Mouse (Mus musculus): ENCODE measurements around the gene Arhgef11. TPM values are rescaled to one million over a fixed set of nuclear protein-coding genes. Genes with fewer than 3 reads are reported as not detected.

Arhgef11 gene
- polyA plus RNA-seq, 1 experiment from 2014 or later, result 26.2 TPM

- no peak for ATAC-seq
- no peaks in the 10 kb centered on the region for H3K27me3 ChIP-seq (ENCODE audit: control insufficient read depth, insufficient read depth, low read depth, low read length)
- WGBS, result 39% methylated on average over 13 of the region's 13 CpGs
- no peak within 1 kb of the TSS for H3K9ac ChIP-seq (ENCODE audit: low read depth, low read length)
- H3K27ac ChIP-seq (ENCODE audit: low read length), result no peak within 1 kb of the TSS
- H3K4me2 ChIP-seq (ENCODE audit: low read length), result no peak within 1 kb of the TSS
- peaks cover 7% of the 10 kb centered on the region; the same call in 1 of the 2 replicates for H3K4me1 ChIP-seq (ENCODE audit: control insufficient read depth, insufficient read depth, low read length)
- no peak within 1 kb of the TSS for H3K4me3 ChIP-seq (ENCODE audit: low read depth, low read length)
- H3K36me3 ChIP-seq (ENCODE audit: control insufficient read depth, insufficient read depth, low read length), result no peaks in the 10 kb centered on the region
- H3K9me3 ChIP-seq (replicated peaks; ENCODE audit: control insufficient read depth, low read length, poor library complexity, severe bottlenecking), result no peaks in the 10 kb centered on the region
Measured at GRCm38 (mm10) chr3:87748431-87748830, 131.1 kb downstream of the Arhgef11 start, which contains the start of gene Lrrc71. Gene Lrrc71 (minus strand): TSS chr3:87748625.

DNA sequence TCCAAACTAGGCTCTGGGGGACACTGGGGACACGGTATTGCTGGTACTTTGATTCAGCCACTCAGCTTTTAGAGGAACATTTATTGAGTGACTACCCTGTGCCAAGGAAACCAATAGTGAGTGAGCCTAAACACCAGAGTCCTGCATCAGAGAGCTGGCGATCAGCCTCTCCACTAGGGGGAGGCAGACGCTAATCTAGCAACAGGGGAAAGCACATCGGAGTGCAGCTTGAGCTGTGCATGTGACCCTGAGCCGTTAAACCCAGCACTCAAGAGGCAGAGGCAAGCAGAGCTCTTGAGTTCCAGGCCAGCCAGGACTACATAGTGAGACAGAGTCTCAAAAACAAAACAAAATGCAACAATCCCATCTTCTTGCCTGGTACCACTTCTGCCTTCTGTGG is 131.7 kb downstream of the Arhgef11 start:
- peaks cover 7% of the 10 kb centered on the region; the same call in 1 of the 2 replicates for H3K4me1 ChIP-seq (ENCODE audit: control insufficient read depth, insufficient read depth, low read length)
- WGBS, result 23% methylated on average over 5 of the region's 5 CpGs

DNA sequence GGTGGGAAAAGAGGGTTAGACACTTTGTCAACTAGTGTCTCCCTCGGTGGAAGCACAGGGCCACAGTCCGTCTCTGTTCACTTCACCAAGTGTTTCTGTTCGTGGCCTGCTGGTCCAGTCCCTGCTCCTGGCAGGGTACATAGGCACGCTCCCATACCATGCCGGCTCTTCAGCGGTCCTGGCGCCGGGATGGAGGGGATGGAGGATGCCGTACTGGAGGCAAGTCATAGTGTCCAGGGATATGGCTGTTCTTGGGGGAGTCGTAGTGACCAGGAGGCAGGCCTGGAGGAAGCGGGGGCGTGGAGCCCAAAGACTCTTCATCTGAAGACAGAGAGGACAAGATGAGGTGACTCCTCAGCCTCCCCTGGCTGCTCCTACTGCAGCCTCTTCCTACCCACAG is 132.6 kb downstream of the Arhgef11 start:
- no peak for ATAC-seq
- H3K9me3 ChIP-seq (replicated peaks; ENCODE audit: control insufficient read depth, low read length, poor library complexity, severe bottlenecking), result no peaks in the 10 kb centered on the region
- no peaks in the 10 kb centered on the region for H3K36me3 ChIP-seq (ENCODE audit: control insufficient read depth, insufficient read depth, low read length)
- 88% methylated on average over 12 of the region's 12 CpGs for WGBS
- no peak overlapping the region for H3K4me2 ChIP-seq (ENCODE audit: low read length)
- no peak overlapping the region for H3K9ac ChIP-seq (ENCODE audit: low read depth, low read length)
- H3K4me3 ChIP-seq (ENCODE audit: low read depth, low read length), result no peak overlapping the region
- H3K27ac ChIP-seq (ENCODE audit: low read length), result no peak overlapping the region
- H3K4me1 ChIP-seq (ENCODE audit: control insufficient read depth, insufficient read depth, low read length), result peaks cover 6% of the 10 kb centered on the region; the same call in 1 of the 2 replicates
- no peaks in the 10 kb centered on the region; the same call in 1 of the 2 replicates for H3K27me3 ChIP-seq (ENCODE audit: control insufficient read depth, insufficient read depth, low read depth, low read length)

More for the DNA sequence above, 131.7 kb downstream of the Arhgef11 start:
- Histone ChIP-seq H3K4me2 (ENCODE audit: low read length) (no peak overlapping the region), H3K9me3 (replicated peaks; ENCODE audit: control insufficient read depth, low read length, poor library complexity, severe bottlenecking) (no peaks in the 10 kb centered on the region), H3K27ac (ENCODE audit: low read length) (no peak overlapping the region), H3K4me3 (ENCODE audit: low read depth, low read length) (no peak overlapping the region), H3K36me3 (ENCODE audit: control insufficient read depth, insufficient read depth, low read length) (no peaks in the 10 kb centered on the region), H3K27me3 (ENCODE audit: control insufficient read depth, insufficient read depth, low read depth, low read length) (no peaks in the 10 kb centered on the region; the same call in 1 of the 2 replicates), H3K9ac (ENCODE audit: low read depth, low read length) (no peak overlapping the region)
- no peak for ATAC-seq

DNA sequence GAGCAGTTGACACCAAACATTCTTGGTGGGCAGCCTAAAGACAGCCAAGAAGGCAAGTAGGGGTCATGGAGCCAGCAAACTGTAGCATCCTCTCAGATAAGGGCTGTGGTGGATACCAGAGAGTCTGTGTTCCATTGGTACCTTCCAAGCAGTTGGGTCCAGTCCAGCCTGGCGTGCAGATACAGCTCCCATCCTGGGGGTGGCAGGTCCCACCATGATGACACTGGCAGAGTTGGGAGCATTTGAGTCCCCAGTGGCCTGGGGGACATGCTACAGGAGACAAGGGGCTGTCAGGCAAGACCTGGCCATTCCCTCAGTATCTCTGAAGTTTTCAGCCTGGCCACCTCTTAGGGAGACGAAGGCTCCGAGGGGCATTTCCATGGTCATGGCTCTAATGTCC is 135.2 kb downstream of the Arhgef11 start:
- Histone ChIP-seq H3K9me3 (replicated peaks; ENCODE audit: control insufficient read depth, low read length, poor library complexity, severe bottlenecking) (no peaks in the 10 kb centered on the region), H3K27ac (ENCODE audit: low read length) (no peak overlapping the region), H3K4me3 (ENCODE audit: low read depth, low read length) (no peak overlapping the region), H3K27me3 (ENCODE audit: control insufficient read depth, insufficient read depth, low read depth, low read length) (peaks cover 4% of the 10 kb centered on the region), H3K36me3 (ENCODE audit: control insufficient read depth, insufficient read depth, low read length) (no peaks in the 10 kb centered on the region), H3K4me2 (ENCODE audit: low read length) (no peak overlapping the region), H3K9ac (ENCODE audit: low read depth, low read length) (no peak overlapping the region), H3K4me1 (ENCODE audit: control insufficient read depth, insufficient read depth, low read length) (no peaks in the 10 kb centered on the region)
- ATAC-seq, result no peak
- WGBS, result 91% methylated on average over 3 of the region's 3 CpGs

DNA sequence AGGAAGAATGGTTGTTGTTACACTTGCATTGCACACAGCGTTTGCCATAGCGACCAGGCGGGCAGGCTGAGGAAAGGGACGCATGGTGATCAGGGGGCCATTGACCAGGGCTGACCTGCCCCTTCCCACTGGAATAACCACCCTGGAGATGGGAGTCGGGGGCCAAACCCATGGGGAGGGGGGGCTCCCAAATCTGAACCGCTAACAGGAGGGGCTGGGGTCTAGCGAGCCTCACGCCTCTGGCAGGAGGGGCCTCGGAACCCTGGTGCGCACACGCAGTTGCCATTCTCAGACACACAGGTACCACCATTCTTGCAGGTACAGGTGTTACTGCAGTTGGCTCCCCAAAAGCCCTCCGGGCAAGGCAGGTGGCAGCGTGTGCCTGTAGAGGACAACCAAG is 136.5 kb downstream of the Arhgef11 start:
- WGBS, result 85% methylated on average over 13 of the region's 13 CpGs
- no peak for ATAC-seq

DNA sequence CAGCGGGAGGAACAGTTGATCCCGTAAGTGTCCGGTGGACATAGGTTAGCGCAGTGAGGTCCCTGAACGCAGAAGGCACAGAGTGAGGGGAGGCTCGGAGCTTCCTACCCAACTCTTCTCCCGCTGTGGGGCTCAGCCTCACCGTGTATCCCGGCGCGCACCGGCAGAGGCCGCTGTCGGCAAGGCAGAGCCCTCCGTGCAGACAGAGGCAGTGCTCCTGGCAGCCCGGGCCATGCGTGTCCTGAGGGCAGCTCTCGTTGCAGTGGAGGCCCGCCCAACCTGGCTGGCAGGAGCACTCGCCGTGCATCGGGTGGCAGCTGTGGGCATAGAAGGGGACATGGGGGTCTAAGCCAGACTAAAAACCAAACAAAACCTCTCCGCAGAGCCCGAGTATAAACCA is 138.6 kb downstream of the Arhgef11 start:
- no peaks in the 10 kb centered on the region for H3K4me1 ChIP-seq (ENCODE audit: control insufficient read depth, insufficient read depth, low read length)
- ATAC-seq, result peak; percentile 92
- H3K4me2 ChIP-seq (ENCODE audit: low read length), result peak overlapping the region; percentile 64
- no peaks in the 10 kb centered on the region for H3K36me3 ChIP-seq (ENCODE audit: control insufficient read depth, insufficient read depth, low read length)
- peaks cover 4% of the 10 kb centered on the region for H3K27me3 ChIP-seq (ENCODE audit: control insufficient read depth, insufficient read depth, low read depth, low read length)
- peak overlapping the region; percentile 45 for H3K9ac ChIP-seq (ENCODE audit: low read depth, low read length)
- H3K9me3 ChIP-seq (replicated peaks; ENCODE audit: control insufficient read depth, low read length, poor library complexity, severe bottlenecking), result no peaks in the 10 kb centered on the region
- H3K4me3 ChIP-seq (ENCODE audit: low read depth, low read length), result peak overlapping the region; percentile 35
- H3K27ac ChIP-seq (ENCODE audit: low read length), result no peak overlapping the region
- WGBS, result 3% methylated on average over 24 of the region's 24 CpGs

More for the DNA sequence above, 136.5 kb downstream of the Arhgef11 start:
- H3K4me3 ChIP-seq (ENCODE audit: low read depth, low read length), result no peak overlapping the region
- H3K36me3 ChIP-seq (ENCODE audit: control insufficient read depth, insufficient read depth, low read length), result no peaks in the 10 kb centered on the region
- H3K4me2 ChIP-seq (ENCODE audit: low read length), result no peak overlapping the region
- H3K27ac ChIP-seq (ENCODE audit: low read length), result no peak overlapping the region
- peaks cover 4% of the 10 kb centered on the region for H3K27me3 ChIP-seq (ENCODE audit: control insufficient read depth, insufficient read depth, low read depth, low read length)
- no peak overlapping the region for H3K9ac ChIP-seq (ENCODE audit: low read depth, low read length)
- no peaks in the 10 kb centered on the region for H3K9me3 ChIP-seq (replicated peaks; ENCODE audit: control insufficient read depth, low read length, poor library complexity, severe bottlenecking)
- H3K4me1 ChIP-seq (ENCODE audit: control insufficient read depth, insufficient read depth, low read length), result no peaks in the 10 kb centered on the region

- Histone ChIP-seq H3K27ac (ENCODE audit: low read length) (no peak overlapping the region), H3K27me3 (ENCODE audit: control insufficient read depth, insufficient read depth, low read depth, low read length) (peaks cover 4% of the 10 kb centered on the region), H3K4me1 (ENCODE audit: control insufficient read depth, insufficient read depth, low read length) (no peaks in the 10 kb centered on the region), H3K4me2 (ENCODE audit: low read length) (peak overlapping the region; percentile 64), H3K4me3 (ENCODE audit: low read depth, low read length) (peak overlapping the region; percentile 35), H3K9ac (ENCODE audit: low read depth, low read length) (peak overlapping the region; percentile 45; the same call in 1 of the 2 replicates), H3K36me3 (ENCODE audit: control insufficient read depth, insufficient read depth, low read length) (no peaks in the 10 kb centered on the region), H3K9me3 (replicated peaks; ENCODE audit: control insufficient read depth, low read length, poor library complexity, severe bottlenecking) (no peaks in the 10 kb centered on the region)
- WGBS, result 47% methylated on average over 20 of the region's 20 CpGs
- peak; percentile 12; the same call in 1 of the 2 replicates for ATAC-seq
Measured at GRCm38 (mm10) chr3:87756488-87756887, 139.1 kb downstream of the Arhgef11 start.

GRCm38 (mm10) chr3:87758641-87759040 is 141.3 kb downstream of the Arhgef11 start:
- no peak overlapping the region for H3K27ac ChIP-seq (ENCODE audit: low read length)
- H3K9ac ChIP-seq (ENCODE audit: low read depth, low read length), result no peak overlapping the region
- no peak overlapping the region for H3K4me3 ChIP-seq (ENCODE audit: low read depth, low read length)
- H3K4me1 ChIP-seq (ENCODE audit: control insufficient read depth, insufficient read depth, low read length), result no peaks in the 10 kb centered on the region
- no peaks in the 10 kb centered on the region for H3K36me3 ChIP-seq (ENCODE audit: control insufficient read depth, insufficient read depth, low read length)
- no peak overlapping the region for H3K4me2 ChIP-seq (ENCODE audit: low read length)
- peaks cover 4% of the 10 kb centered on the region for H3K27me3 ChIP-seq (ENCODE audit: control insufficient read depth, insufficient read depth, low read depth, low read length)
- H3K9me3 ChIP-seq (replicated peaks; ENCODE audit: control insufficient read depth, low read length, poor library complexity, severe bottlenecking), result no peaks in the 10 kb centered on the region
- WGBS, result 50% methylated on average over 5 of the region's 5 CpGs
- no peak for ATAC-seq

DNA sequence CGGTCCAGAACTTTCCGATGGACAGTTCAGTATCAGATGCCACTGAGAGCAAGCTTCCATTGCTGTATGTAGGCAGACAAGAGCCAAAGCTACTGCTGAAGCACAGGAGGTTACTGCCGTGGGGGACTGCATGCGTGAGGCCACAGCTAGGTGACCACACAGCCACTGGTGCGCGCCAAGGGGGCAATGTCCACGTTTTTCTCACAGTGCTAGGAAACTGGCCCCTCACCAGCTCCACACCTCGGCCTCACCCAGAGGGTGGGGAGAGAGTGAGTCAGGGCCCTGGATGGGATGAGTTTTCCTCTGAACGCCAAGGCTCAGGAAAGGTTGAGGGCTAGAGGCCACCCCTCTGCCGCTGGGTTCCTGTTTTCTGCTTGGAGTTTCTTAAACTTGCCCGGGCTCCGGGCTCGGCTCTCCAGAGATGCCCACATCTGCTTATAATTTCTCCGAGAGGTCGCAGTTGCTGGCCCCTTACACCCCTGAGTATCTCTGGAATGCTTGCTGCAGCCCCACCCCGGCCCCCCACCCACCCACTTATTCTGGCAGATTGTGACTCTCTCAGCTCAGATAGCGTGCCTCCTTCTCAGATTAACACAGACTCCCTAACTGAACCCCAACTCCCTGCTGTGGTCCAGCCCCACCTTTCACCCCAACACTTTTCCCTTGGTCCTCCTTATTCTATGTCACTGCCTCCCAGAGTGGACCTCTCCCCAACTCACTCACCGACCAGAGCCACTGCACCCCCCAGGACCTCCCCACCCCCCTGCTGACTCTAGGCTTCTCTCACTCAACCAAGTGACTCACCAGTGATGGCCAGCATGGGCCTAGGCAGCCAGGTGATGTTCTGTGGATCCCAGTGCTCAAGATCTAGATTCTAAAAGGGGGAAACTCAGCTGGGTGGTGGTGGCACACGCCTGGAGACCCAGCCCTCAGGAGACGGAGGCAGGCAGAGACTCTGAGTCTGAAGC is 144.3 kb downstream of the Arhgef11 start:
- peaks cover under 1% of the 10 kb centered on the region; the same call in 1 of the 2 replicates for H3K27me3 ChIP-seq (ENCODE audit: control insufficient read depth, insufficient read depth, low read depth, low read length)
- no peak overlapping the region for H3K27ac ChIP-seq (ENCODE audit: low read length)
- H3K4me3 ChIP-seq (ENCODE audit: low read depth, low read length), result no peak overlapping the region
- no peaks in the 10 kb centered on the region for H3K36me3 ChIP-seq (ENCODE audit: control insufficient read depth, insufficient read depth, low read length)
- no peaks in the 10 kb centered on the region for H3K9me3 ChIP-seq (replicated peaks; ENCODE audit: control insufficient read depth, low read length, poor library complexity, severe bottlenecking)
- no peak for ATAC-seq
- no peak overlapping the region for H3K9ac ChIP-seq (ENCODE audit: low read depth, low read length)
- no peaks in the 10 kb centered on the region for H3K4me1 ChIP-seq (ENCODE audit: control insufficient read depth, insufficient read depth, low read length)
- H3K4me2 ChIP-seq (ENCODE audit: low read length), result no peak overlapping the region
- 81% methylated on average over 20 of the region's 20 CpGs for WGBS
